Mouse (Mus musculus) lung, postnatal 0 days (tissue): ENCODE results near the gene Rab42. TPM values are rescaled to one million over a fixed set of nuclear protein-coding genes. Genes with fewer than 3 reads are reported as not detected.
"Not testable (repeated sequence)": the region's sequence is repeated elsewhere in the genome, so short reads cannot be mapped to it uniquely, and the experiment has no call there.

Experiments
- ATAC-seq: fragments of 200-750 bp; cut with Nextera tagmentation; 2 replicates; pipeline ENCODE4 v1.8.0; 2017; ENCODE audit warnings: moderate library complexity
- DNase-seq: peaks from one replicate; pipeline ENCODE4 v3.0.0-alpha.2; 2016; ENCODE audit warnings: low spot score
- H3K27ac ChIP-seq: fragments of 300-500 bp; sonication (generic); 2 replicates; pipeline ENCODE4 v1.5.1; 2014; ENCODE audit warnings: antibody characterized with exemption, mild to moderate bottlenecking, low read length, mixed read lengths
- H3K27me3 ChIP-seq: fragments of 300-500 bp; sonication (generic); replicated peaks from 2 replicates; pipeline ENCODE4 v1.6.1; 2014; ENCODE audit warnings: low read length, mixed read lengths; ENCODE audit not compliant: insufficient read depth
- H3K36me3 ChIP-seq: fragments of 300-500 bp; sonication (generic); 2 replicates; pipeline ENCODE4 v1.6.1; 2014; ENCODE audit warnings: low read length, mixed read lengths; ENCODE audit not compliant: insufficient read depth
- H3K4me1 ChIP-seq: fragments of 300-500 bp; sonication (generic); 2 replicates; pipeline ENCODE4 v1.6.1; 2014; ENCODE audit warnings: antibody characterized with exemption, low read depth, low read length, mixed read lengths; ENCODE audit not compliant: insufficient read depth
- H3K4me2 ChIP-seq: fragments of 300-500 bp; sonication (generic); replicated peaks from 2 replicates; pipeline ENCODE4 v1.6.1; 2014; ENCODE audit warnings: low read depth, mild to moderate bottlenecking, low read length, moderate library complexity, mixed read lengths
- H3K4me3 ChIP-seq: fragments of 300-500 bp; sonication (generic); 2 replicates; pipeline ENCODE4 v1.5.1; 2014; ENCODE audit warnings: low read depth, low read length
- H3K9ac ChIP-seq: fragments of 300-500 bp; sonication (generic); replicated peaks from 2 replicates; pipeline ENCODE4 v1.6.1; 2014; ENCODE audit warnings: low read depth, mild to moderate bottlenecking
- H3K9me3 ChIP-seq: fragments of 300-500 bp; sonication (generic); 2 replicates; pipeline ENCODE4 v1.6.1; 2016; ENCODE audit warnings: low read length, mixed read lengths
- CTCF ChIP-seq: IDR thresholded peaks from 2 replicates; pipeline ENCODE4 v1.5.1; 2016; ENCODE audit warnings: antibody characterized with exemption, mild to moderate bottlenecking
- EP300 ChIP-seq: IDR thresholded peaks from 2 replicates; pipeline ENCODE4 v1.6.1; 2016; ENCODE audit warnings: antibody characterized with exemption, mild to moderate bottlenecking, control low read depth
- WGBS: fragments of 180-500 bp; shearing (Covaris S2); extraction: QIAGEN DNeasy Blood & Tissue Kit; methylation state at CpG from one replicate; pipeline ENCODE4 v1.1.7; 2014; 5-methylcytosine and 5-hydroxymethylcytosine counted together
- polyA plus RNA-seq: library from polyadenylated mRNA; unstranded; fragments of >200 nt; fragmentation: Nextera tagmentation; extraction: Ambion mirVana; gene quantifications from 2 replicates; pipeline ENCODE4 v1.2.1, GENCODE M21; 2015

Rab42 gene
- polyA plus RNA-seq, 1 experiment from 2014 or later = 3.1 TPM

DNA sequence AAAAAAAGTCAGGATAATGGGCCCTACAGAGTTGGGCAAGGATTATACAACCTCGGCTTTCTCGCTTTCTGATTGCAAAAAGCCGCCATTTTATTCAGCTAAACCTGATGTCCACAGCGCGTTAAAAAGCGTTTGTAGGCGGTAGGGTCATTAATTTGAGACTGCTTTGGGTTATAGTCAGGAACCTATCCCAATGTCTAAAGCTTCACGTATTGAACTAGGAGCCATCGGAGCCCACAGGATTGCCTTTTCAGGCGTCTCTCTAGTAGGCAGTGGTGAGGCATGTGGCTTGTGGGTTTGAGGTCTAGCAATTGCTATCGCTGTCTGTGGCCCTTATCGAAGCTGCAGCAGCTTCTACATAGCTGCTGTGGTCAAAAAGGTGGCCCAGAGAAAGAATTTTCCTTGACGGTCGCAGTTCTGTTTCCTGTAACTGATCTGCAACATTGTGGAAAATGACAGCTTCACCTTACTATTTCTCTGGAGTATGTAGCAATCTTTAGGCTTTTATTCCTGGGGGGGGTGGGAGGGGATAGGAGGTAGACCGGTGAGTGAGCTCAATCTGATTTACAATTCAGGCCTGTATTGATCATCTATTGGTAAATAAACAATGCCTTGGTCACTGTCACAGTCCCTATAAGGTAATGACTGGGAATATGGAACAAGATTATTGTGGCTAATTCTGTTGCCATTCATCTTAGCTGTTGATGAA is 6.1 kb upstream of the Rab42 start:
- DNase-seq = no peak

DNA sequence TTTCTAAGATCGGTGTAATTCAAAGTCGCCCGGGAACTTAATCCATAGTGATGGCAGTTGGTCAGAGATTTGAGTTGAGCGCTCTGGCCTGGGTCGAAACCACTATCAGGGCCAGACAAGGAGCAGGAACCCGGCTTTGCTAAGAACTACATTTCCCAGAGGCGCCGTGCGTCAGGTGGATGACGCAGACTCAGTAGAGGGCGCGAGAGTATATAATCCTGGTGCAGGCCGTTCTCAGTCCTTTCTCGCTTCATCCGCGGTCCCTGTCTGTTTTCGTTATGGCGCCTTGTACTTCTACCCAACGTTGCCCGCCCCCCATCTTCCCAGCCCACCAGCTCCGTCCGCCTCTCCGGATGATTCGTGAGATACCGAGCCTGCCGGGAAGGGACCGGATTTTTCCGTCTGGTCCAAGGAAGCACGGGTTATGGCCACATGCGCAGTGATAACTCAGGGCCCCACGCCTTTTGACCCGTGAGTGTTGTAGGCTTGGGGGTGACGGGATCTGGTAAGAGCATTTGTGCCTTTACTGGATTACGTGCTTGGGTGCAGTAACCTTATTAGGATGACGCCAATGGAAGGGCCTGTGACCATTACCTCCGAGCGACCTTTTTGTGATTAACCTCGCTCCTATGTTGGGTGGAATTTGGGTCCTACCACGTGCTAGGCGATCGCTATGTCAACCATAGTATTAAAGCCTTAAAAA is 5.4 kb upstream of the Rab42 start:
- Histone ChIP-seq H3K9me3 (no peaks in the 10 kb centered on the region), H3K4me3 (peak overlapping the region; percentile 78), H3K27ac (peak overlapping the region; percentile 89), H3K9ac (peak overlapping the region; percentile 87), H3K27me3 (no peaks in the 10 kb centered on the region), H3K36me3 (0 out of 2 replicates have a peak, but pooled peaks cover 5% of the 10 kb centered on the region), H3K4me1 (peaks cover 9% of the 10 kb centered on the region; the same call in 1 of the 2 replicates), H3K4me2 (peak overlapping the region; percentile 76)
- no peak for TF ChIP-seq EP300
- no peak for TF ChIP-seq CTCF
- 2% methylated on average over 41 of the region's 41 CpGs for WGBS
- peak; percentile 97 for DNase-seq
- peak; percentile 96 for ATAC-seq

More for the DNA sequence above, 6.1 kb upstream of the Rab42 start:
- TF ChIP-seq EP300 (no peak), CTCF (no peak)
- H3K4me3 ChIP-seq = peak overlapping the region; percentile 78
- H3K4me2 ChIP-seq = peak overlapping the region; percentile 76
- WGBS = under 1% methylated on average over 15 of the region's 15 CpGs
- H3K9ac ChIP-seq = peak overlapping the region; percentile 87
- H3K9me3 ChIP-seq = no peaks in the 10 kb centered on the region
- H3K27ac ChIP-seq = peak overlapping the region; percentile 89
- H3K27me3 ChIP-seq = no peaks in the 10 kb centered on the region
- ATAC-seq = no peak
- H3K36me3 ChIP-seq = 0 out of 2 replicates have a peak, but pooled peaks cover 5% of the 10 kb centered on the region
- H3K4me1 ChIP-seq = peaks cover 9% of the 10 kb centered on the region; the same call in 1 of the 2 replicates

- Histone ChIP-seq H3K27me3 (no peaks in the 10 kb centered on the region), H3K36me3 (no peaks in the 10 kb centered on the region), H3K4me3 (no peak overlapping the region), H3K9ac (no peak overlapping the region), H3K4me1 (peaks cover 9% of the 10 kb centered on the region; the same call in 1 of the 2 replicates), H3K27ac (no peak overlapping the region), H3K4me2 (no peak overlapping the region), H3K9me3 (no peaks in the 10 kb centered on the region)
- 64% methylated on average over 6 of the region's 6 CpGs for WGBS
- no peak for TF ChIP-seq CTCF
- no peak for TF ChIP-seq EP300
- ATAC-seq = no peak
- DNase-seq = no peak
These were observed 2.8 kb upstream of the Rab42 start for GRCm38 (mm10) chr4:132306004-132306403.

- no peak for TF ChIP-seq EP300
- no peak for TF ChIP-seq CTCF
- no peaks in the 10 kb centered on the region for H3K27me3 ChIP-seq
- H3K9me3 ChIP-seq = no peaks in the 10 kb centered on the region
- no peak overlapping the region for H3K27ac ChIP-seq
- H3K4me2 ChIP-seq = no peak overlapping the region
- DNase-seq (no peak), ATAC-seq (no peak)
- H3K9ac ChIP-seq = no peak overlapping the region
- 77% methylated on average over 8 of the region's 8 CpGs for WGBS
- H3K4me3 ChIP-seq = no peak overlapping the region
- no peaks in the 10 kb centered on the region for H3K36me3 ChIP-seq
- H3K4me1 ChIP-seq = peaks cover 9% of the 10 kb centered on the region; the same call in 1 of the 2 replicates
These were observed 2.1 kb upstream of the Rab42 start for GRCm38 (mm10) chr4:132305276-132305675.

- 38% methylated on average over 6 of the region's 6 CpGs for WGBS
- Histone ChIP-seq H3K4me3 (peak overlapping the region; percentile 49), H3K4me2 (peak overlapping the region; percentile 67)
- not testable (repeated sequence) for DNase-seq, H3K36me3 ChIP-seq, H3K4me1 ChIP-seq, ATAC-seq, H3K9ac ChIP-seq, H3K27ac ChIP-seq, H3K9me3 ChIP-seq, H3K27me3 ChIP-seq
- 0 out of 2 replicates have a peak, but pooled peaks have one; percentile 10 for TF ChIP-seq CTCF
These were observed 299 bp upstream of the Rab42 start for GRCm38 (mm10) chr4:132303484-132303883.
